Mouse (Mus musculus): ENCODE results near the gene Selenon.

Gene Selenon

GRCm38 (mm10) chr4:134546814-134547705, 4.9 kb downstream of the Selenon start:
- peak; percentile 33 for DNase-seq (ENCODE audit: inconsistent ontology term)

GRCm38 (mm10) chr4:134543261-134543660, 8.7 kb downstream of the Selenon start:
- DNase-seq (ENCODE audit: inconsistent ontology term), result peak; percentile 95

- no peak for DNase-seq (ENCODE audit: inconsistent ontology term)
Observed at GRCm38 (mm10) chr4:134542726-134543125, 9.2 kb downstream of the Selenon start.

GRCm38 (mm10) chr4:134538997-134539580, 12.9 kb downstream of the Selenon start:
- DNase-seq (ENCODE audit: inconsistent ontology term), result no peak

- peak; percentile 59 for DNase-seq (ENCODE audit: inconsistent ontology term)
Observed at GRCm38 (mm10) chr4:134535787-134536151, 16.2 kb downstream of the Selenon start.

GRCm38 (mm10) chr4:134534932-134535786, 16.8 kb downstream of the Selenon start, which contains the start of gene Mtfr1l:
Mtfr1l (minus strand) TSS chr4:134535387.
- peak; percentile 98 for DNase-seq (ENCODE audit: inconsistent ontology term)

- DNase-seq (ENCODE audit: inconsistent ontology term), result peak; percentile 84
Observed at GRCm38 (mm10) chr4:134534124-134534886, 17.7 kb downstream of the Selenon start.

GRCm38 (mm10) chr4:134533421-134533820, 18.5 kb downstream of the Selenon start:
- DNase-seq (ENCODE audit: inconsistent ontology term), result no peak

- no peak for DNase-seq (ENCODE audit: inconsistent ontology term)
Observed at GRCm38 (mm10) chr4:134532928-134533327, 19.0 kb downstream of the Selenon start.

GRCm38 (mm10) chr4:134526220-134526619, 25.7 kb downstream of the Selenon start:
- DNase-seq (ENCODE audit: inconsistent ontology term), result no peak

GRCm38 (mm10) chr4:134525806-134526205, 26.2 kb downstream of the Selenon start:
- no peak for DNase-seq (ENCODE audit: inconsistent ontology term)

GRCm38 (mm10) chr4:134523447-134523846, 28.5 kb downstream of the Selenon start:
- no peak for DNase-seq (ENCODE audit: inconsistent ontology term)

- DNase-seq (ENCODE audit: inconsistent ontology term), result no peak
Observed at GRCm38 (mm10) chr4:134519281-134519680, 32.7 kb downstream of the Selenon start.

- DNase-seq (ENCODE audit: inconsistent ontology term), result no peak
Observed at GRCm38 (mm10) chr4:134518541-134518940, 33.4 kb downstream of the Selenon start.

- no peak for DNase-seq (ENCODE audit: inconsistent ontology term)
Observed at GRCm38 (mm10) chr4:134517719-134518118, 34.2 kb downstream of the Selenon start.

GRCm38 (mm10) chr4:134516981-134517380, 35.0 kb downstream of the Selenon start:
- peak; percentile 53 for DNase-seq (ENCODE audit: inconsistent ontology term)

- DNase-seq (ENCODE audit: inconsistent ontology term), result no peak
Observed at GRCm38 (mm10) chr4:134515614-134516013, 36.4 kb downstream of the Selenon start.

GRCm38 (mm10) chr4:134514309-134514930, 37.5 kb downstream of the Selenon start:
- DNase-seq (ENCODE audit: inconsistent ontology term), result no peak

GRCm38 (mm10) chr4:134512798-134513197, 39.2 kb downstream of the Selenon start:
- DNase-seq (ENCODE audit: inconsistent ontology term), result peak; percentile 76

GRCm38 (mm10) chr4:134511730-134512129, 40.2 kb downstream of the Selenon start:
- DNase-seq (ENCODE audit: inconsistent ontology term), result no peak
